Mouse (Mus musculus): ENCODE results near the gene Ltb. TPM values are rescaled to one million over a fixed set of nuclear protein-coding genes. Genes with fewer than 3 reads are reported as not detected.

Gene Ltb
- polyA plus RNA-seq, 1 experiment from 2014 or later, result 0.24 TPM

DNA sequence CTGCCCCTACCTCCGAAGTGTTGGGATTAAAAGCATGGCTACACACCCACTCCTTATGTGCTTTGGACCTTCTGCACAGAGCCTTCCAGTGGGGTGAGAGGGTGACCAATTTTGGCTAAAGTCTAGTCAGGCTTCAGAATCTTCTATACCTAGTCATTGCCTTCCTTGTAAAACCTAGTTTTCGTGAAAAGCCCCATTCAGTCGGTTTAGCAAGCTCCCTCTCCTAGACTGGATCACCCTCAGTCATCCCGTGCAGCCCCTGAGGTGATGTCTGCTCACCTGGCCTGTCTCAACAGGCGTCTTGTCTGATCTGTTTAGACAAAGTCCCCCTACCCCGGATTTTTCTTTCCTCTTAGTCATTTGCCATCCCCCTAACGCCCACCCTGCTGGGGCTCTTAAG lies 3.8 kb downstream of the Ltb start:
- Histone ChIP-seq H3K9me3 (ENCODE audit: control insufficient read depth, low read length) (no peaks in the 10 kb centered on the region), H3K9ac (replicated peaks; ENCODE audit: low read depth, low read length) (no peak overlapping the region), H3K4me2 (ENCODE audit: low read length) (no peak overlapping the region), H3K36me3 (ENCODE audit: control insufficient read depth, insufficient read depth) (no peaks in the 10 kb centered on the region), H3K27ac (ENCODE audit: low read length) (no peak overlapping the region), H3K27me3 (replicated peaks; ENCODE audit: control insufficient read depth, insufficient read depth, low read length) (peaks cover 27% of the 10 kb centered on the region), H3K4me3 (replicated peaks; ENCODE audit: low read length) (no peak overlapping the region), H3K4me1 (replicated peaks; ENCODE audit: control insufficient read depth, insufficient read depth, low read length) (peaks cover 11% of the 10 kb centered on the region)
- ATAC-seq, result no peak
- 65% methylated on average over 7 of the region's 7 CpGs for WGBS

DNA sequence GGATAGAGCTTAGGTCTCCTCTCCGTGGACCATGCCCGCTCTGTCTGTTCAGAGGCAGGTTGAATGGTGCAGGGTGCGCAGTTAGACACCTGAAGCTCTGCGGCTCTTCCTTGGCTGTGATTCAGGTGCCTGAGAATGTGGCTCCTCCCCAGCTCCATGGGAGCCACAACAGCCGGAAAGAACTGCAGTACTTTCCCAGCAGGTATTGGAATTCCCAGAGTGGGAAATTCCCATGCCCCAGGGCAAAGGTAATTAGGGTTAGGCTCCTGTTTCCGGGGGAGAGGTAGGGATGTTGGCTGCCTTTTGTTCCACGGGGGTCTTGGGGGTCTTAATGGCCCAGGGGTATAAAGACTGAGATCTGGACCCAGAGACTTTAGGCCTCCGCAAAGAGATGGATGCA lies 4.7 kb downstream of the Ltb start:
- no peak overlapping the region for H3K4me2 ChIP-seq (ENCODE audit: low read length)
- H3K27ac ChIP-seq (ENCODE audit: low read length), result no peak overlapping the region
- H3K27me3 ChIP-seq (replicated peaks; ENCODE audit: control insufficient read depth, insufficient read depth, low read length), result peaks cover 27% of the 10 kb centered on the region
- H3K4me1 ChIP-seq (replicated peaks; ENCODE audit: control insufficient read depth, insufficient read depth, low read length), result peaks cover 11% of the 10 kb centered on the region
- H3K4me3 ChIP-seq (replicated peaks; ENCODE audit: low read length), result no peak overlapping the region
- WGBS, result 21% methylated on average over 8 of the region's 8 CpGs
- no peaks in the 10 kb centered on the region for H3K36me3 ChIP-seq (ENCODE audit: control insufficient read depth, insufficient read depth)
- no peaks in the 10 kb centered on the region for H3K9me3 ChIP-seq (ENCODE audit: control insufficient read depth, low read length)
- no peak overlapping the region for H3K9ac ChIP-seq (replicated peaks; ENCODE audit: low read depth, low read length)
- no peak for ATAC-seq

DNA sequence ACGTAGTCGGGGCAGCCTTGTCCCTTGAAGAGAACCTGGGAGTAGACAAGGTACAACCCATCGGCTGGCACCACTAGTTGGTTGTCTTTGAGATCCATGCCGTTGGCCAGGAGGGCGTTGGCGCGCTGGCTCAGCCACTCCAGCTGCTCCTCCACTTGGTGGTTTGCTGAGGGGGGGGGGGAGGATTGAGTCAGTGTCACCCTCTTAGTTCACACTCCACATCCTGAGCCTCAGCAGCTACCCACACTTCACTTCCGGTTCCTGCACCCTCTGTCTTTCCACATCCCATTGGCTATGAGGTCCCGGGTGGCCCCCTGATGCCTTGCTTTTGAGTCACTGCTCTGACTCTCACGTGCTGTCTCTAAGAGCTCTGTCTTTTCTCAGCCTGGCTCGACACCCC lies 6.2 kb downstream of the Ltb start:
- no peaks in the 10 kb centered on the region for H3K36me3 ChIP-seq (ENCODE audit: control insufficient read depth, insufficient read depth)
- H3K9me3 ChIP-seq (ENCODE audit: control insufficient read depth, low read length), result no peaks in the 10 kb centered on the region
- no peak overlapping the region for H3K9ac ChIP-seq (replicated peaks; ENCODE audit: low read depth, low read length)
- no peak overlapping the region for H3K27ac ChIP-seq (ENCODE audit: low read length)
- H3K27me3 ChIP-seq (replicated peaks; ENCODE audit: control insufficient read depth, insufficient read depth, low read length), result peaks cover 17% of the 10 kb centered on the region
- H3K4me1 ChIP-seq (replicated peaks; ENCODE audit: control insufficient read depth, insufficient read depth, low read length), result peaks cover 9% of the 10 kb centered on the region
- WGBS, result 88% methylated on average over 11 of the region's 11 CpGs
- ATAC-seq, result no peak
- H3K4me3 ChIP-seq (replicated peaks; ENCODE audit: low read length), result no peak overlapping the region
- H3K4me2 ChIP-seq (ENCODE audit: low read length), result no peak overlapping the region

DNA sequence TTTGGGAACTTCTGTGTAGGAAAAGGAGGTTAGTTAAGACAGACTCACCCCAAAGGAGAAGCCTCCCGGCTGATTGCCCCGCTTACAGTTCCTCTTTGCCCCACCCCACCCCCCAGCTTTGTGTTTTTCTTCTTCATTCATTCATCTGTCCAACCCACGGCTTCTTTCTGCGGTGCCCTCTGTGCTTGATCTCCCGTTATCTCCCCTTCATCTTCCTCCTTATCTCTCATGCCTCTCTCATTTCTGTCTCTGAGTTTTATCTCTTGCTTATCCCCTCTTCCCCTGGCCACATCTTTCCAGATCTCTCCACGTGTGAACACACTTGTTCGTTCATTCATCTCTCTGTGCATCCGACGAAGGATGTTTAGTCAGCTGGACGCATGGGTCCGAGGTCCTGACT lies 6.9 kb downstream of the Ltb start:
- H3K4me2 ChIP-seq (ENCODE audit: low read length), result no peak overlapping the region
- H3K27ac ChIP-seq (ENCODE audit: low read length), result no peak overlapping the region
- no peak for ATAC-seq
- H3K36me3 ChIP-seq (ENCODE audit: control insufficient read depth, insufficient read depth), result no peaks in the 10 kb centered on the region
- peaks cover 2% of the 10 kb centered on the region for H3K4me1 ChIP-seq (replicated peaks; ENCODE audit: control insufficient read depth, insufficient read depth, low read length)
- H3K9ac ChIP-seq (replicated peaks; ENCODE audit: low read depth, low read length), result no peak overlapping the region
- H3K9me3 ChIP-seq (ENCODE audit: control insufficient read depth, low read length), result no peaks in the 10 kb centered on the region
- H3K4me3 ChIP-seq (replicated peaks; ENCODE audit: low read length), result no peak overlapping the region
- H3K27me3 ChIP-seq (replicated peaks; ENCODE audit: control insufficient read depth, insufficient read depth, low read length), result peaks cover 11% of the 10 kb centered on the region
- WGBS, result 77% methylated on average over 11 of the region's 11 CpGs

DNA sequence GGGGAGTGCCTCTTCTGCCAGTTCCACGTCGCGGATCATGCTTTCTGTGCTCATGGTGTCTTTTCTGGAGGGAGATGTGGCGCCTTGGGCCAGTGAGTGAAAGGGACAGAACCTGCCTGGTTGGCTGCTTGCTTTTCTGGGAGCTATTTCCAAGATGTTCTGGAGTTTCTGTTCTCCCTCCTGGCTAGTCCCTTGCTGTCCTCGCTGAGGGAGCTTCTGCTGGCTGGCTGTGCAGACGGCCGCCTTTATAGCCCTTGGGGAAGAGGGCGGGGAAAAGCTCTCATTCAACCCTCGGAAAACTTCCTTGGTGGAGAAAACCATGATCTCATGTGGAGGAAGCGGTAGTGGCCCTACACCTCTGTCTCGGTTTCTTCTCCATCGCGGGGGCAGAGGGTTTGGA lies 7.5 kb downstream of the Ltb start, which contains the start of gene Tnf:
Tnf (minus strand) TSS at position 221 of the 400 bp plus-strand sequence.
- 50% methylated on average over 13 of the region's 13 CpGs for WGBS
- Histone ChIP-seq H3K4me1 (replicated peaks; ENCODE audit: control insufficient read depth, insufficient read depth, low read length) (no peaks in the 10 kb centered on the region), H3K36me3 (ENCODE audit: control insufficient read depth, insufficient read depth) (no peaks in the 10 kb centered on the region), H3K4me2 (ENCODE audit: low read length) (no peak within 1 kb of the TSS), H3K27me3 (replicated peaks; ENCODE audit: control insufficient read depth, insufficient read depth, low read length) (peaks cover 6% of the 10 kb centered on the region; the same call in 1 of the 2 replicates), H3K27ac (ENCODE audit: low read length) (no peak within 1 kb of the TSS), H3K9ac (replicated peaks; ENCODE audit: low read depth, low read length) (no peak within 1 kb of the TSS), H3K4me3 (replicated peaks; ENCODE audit: low read length) (no peak within 1 kb of the TSS), H3K9me3 (ENCODE audit: control insufficient read depth, low read length) (no peaks in the 10 kb centered on the region)
- ATAC-seq, result no peak

DNA sequence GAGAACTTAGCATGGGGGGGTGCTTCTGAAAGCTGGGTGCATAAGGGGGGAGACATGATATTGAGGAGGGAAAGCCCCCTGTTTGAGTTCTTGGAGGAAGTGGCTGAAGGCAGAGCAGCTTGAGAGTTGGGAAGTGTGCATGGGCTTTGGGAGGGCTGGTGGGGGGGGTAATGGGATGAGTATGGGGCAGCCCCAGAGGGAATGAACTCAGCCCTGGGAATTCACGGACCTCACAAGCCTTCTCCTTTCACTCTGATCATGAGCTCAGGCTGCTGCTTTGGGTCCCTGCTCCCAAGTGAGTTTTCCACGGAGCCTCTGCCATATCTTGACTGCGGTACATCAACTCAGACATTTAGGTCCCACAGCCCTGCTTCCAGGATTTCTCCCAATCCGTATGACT lies 8.2 kb downstream of the Ltb start:
- H3K27ac ChIP-seq (ENCODE audit: low read length), result no peak overlapping the region
- no peak overlapping the region for H3K4me2 ChIP-seq (ENCODE audit: low read length)
- no peak overlapping the region for H3K4me3 ChIP-seq (replicated peaks; ENCODE audit: low read length)
- H3K36me3 ChIP-seq (ENCODE audit: control insufficient read depth, insufficient read depth), result no peaks in the 10 kb centered on the region
- H3K9ac ChIP-seq (replicated peaks; ENCODE audit: low read depth, low read length), result no peak overlapping the region
- WGBS, result 83% methylated on average over 4 of the region's 4 CpGs
- ATAC-seq, result no peak
- no peaks in the 10 kb centered on the region for H3K9me3 ChIP-seq (ENCODE audit: control insufficient read depth, low read length)
- no peaks in the 10 kb centered on the region for H3K4me1 ChIP-seq (replicated peaks; ENCODE audit: control insufficient read depth, insufficient read depth, low read length)
- H3K27me3 ChIP-seq (replicated peaks; ENCODE audit: control insufficient read depth, insufficient read depth, low read length), result 0 out of 2 replicates have a peak, but pooled peaks cover 2% of the 10 kb centered on the region

DNA sequence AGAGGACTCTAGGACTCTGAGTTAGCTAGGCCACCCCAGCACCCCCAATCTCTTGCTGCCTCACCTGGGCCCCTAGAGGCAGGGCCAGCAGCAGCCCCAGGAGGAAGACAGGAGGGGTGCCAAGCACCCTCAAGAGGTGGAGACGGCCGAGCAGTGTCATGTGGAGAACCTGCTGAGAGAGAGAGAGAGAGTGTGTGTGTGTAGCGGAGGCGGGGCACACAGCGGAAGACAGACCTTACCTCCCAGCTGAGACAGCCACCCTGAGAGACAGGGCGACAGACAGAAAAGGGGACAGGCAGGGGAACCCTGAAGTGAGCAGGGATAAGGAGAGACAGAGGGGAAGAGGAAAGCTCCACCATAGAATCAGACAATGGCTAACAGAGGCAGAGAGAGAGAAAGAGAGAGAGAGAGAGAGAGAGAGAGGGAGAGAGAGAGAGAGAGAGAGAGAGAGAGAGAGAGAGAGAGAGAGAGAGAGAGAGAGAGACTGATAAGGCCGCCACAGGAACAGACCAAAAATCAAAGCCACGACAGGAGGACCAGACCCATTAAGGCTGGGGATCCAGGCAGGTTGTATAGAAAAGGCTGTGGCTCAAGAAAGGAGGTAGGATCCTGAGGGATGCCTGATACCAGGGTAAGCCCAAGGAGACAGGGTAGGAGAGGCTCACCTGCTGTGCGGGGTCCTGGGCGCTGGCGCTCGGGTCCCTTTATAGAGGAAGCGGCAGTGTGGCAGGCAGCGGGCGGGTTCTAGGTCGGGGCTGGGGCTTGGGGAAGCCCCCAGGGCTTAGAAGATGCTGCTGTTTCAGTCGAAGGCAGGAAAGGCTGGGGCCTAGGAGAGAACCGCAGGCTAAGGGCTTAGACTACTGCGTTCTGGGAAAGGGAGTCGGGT lies 10.5 kb downstream of the Ltb start, which contains the start of gene Lta:
Lta (minus strand) TSS at position 858 of the 886 bp plus-strand sequence.
- no peaks in the 10 kb centered on the region for H3K27me3 ChIP-seq (replicated peaks; ENCODE audit: control insufficient read depth, insufficient read depth, low read length)

DNA sequence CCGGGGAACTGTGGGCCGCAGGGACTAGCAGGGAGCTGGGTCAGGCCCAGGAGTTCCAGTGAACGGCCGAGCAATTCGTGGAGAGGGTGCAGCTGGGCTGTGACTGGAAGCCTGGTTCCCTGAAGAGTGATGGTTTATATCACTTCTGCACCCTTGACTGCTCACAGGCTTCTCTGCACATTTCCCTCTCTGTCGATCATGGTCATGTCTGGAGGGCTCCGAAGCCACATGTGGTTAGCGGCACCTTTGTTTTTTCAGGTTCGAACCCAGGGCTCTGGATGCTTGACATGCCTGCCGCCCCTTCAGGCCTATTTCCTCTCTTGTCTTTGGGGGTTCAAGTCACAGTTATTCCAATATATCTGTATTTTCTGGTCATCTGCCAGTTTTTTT lies 11.1 kb downstream of the Ltb start:
- H3K9me3 ChIP-seq (ENCODE audit: control insufficient read depth, low read length), result no peaks in the 10 kb centered on the region
- H3K4me1 ChIP-seq (replicated peaks; ENCODE audit: control insufficient read depth, insufficient read depth, low read length), result no peaks in the 10 kb centered on the region
- no peak overlapping the region for H3K9ac ChIP-seq (replicated peaks; ENCODE audit: low read depth, low read length)
- no peak overlapping the region for H3K4me3 ChIP-seq (replicated peaks; ENCODE audit: low read length)
- H3K27ac ChIP-seq (ENCODE audit: low read length), result no peak overlapping the region
- WGBS, result 56% methylated on average over 10 of the region's 10 CpGs
- ATAC-seq, result no peak
- H3K27me3 ChIP-seq (replicated peaks; ENCODE audit: control insufficient read depth, insufficient read depth, low read length), result no peaks in the 10 kb centered on the region
- H3K4me2 ChIP-seq (ENCODE audit: low read length), result no peak overlapping the region
- H3K36me3 ChIP-seq (ENCODE audit: control insufficient read depth, insufficient read depth), result no peaks in the 10 kb centered on the region

More for the DNA sequence above, 10.5 kb downstream of the Ltb start, which contains the start of gene Lta:
- Histone ChIP-seq H3K9ac (replicated peaks; ENCODE audit: low read depth, low read length) (no peak within 1 kb of the TSS), H3K36me3 (ENCODE audit: control insufficient read depth, insufficient read depth) (no peaks in the 10 kb centered on the region), H3K4me1 (replicated peaks; ENCODE audit: control insufficient read depth, insufficient read depth, low read length) (no peaks in the 10 kb centered on the region), H3K4me2 (ENCODE audit: low read length) (no peak within 1 kb of the TSS), H3K9me3 (ENCODE audit: control insufficient read depth, low read length) (no peaks in the 10 kb centered on the region), H3K27ac (ENCODE audit: low read length) (no peak within 1 kb of the TSS), H3K4me3 (replicated peaks; ENCODE audit: low read length) (no peak within 1 kb of the TSS)
- no peak for ATAC-seq
- WGBS, result 24% methylated on average over 20 of the region's 20 CpGs

DNA sequence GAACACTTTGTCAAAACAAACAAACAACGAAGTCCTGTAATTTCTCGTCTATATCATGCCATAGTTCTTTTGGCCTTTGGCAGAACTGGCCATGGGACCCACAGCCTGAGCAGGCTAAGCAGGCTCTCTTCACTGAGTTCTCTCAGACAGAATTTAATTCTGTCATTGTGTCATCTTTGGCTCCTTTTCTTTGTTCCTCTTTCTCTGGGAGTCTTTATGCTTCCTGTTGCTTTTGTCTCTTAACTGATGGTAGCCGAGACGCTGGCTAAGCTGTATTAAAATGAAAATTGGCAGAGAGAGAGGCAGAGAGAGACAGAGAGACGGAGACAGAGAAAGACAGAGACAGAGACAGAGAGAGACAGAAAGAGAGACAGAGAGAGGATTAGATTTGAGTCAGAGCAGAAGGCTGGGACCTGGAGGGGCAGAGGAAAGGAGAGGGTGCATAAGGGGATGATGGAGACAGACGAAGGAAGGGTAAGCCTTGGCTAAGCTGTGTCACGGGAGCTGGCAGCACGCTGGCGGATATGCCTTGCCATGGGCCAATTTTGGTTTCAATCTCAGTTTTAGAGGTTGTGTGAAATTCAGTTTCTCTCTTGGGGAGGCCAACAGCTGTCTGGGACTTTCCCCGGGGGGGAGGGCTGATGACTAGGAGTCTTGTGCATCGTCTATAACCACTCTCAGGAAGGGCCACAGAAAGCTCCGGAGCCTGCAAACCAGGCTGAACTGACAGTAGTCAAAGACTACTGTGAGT lies 15.7 kb downstream of the Ltb start:
- Histone ChIP-seq H3K4me2 (ENCODE audit: low read length) (no peak overlapping the region), H3K4me1 (replicated peaks; ENCODE audit: control insufficient read depth, insufficient read depth, low read length) (no peaks in the 10 kb centered on the region), H3K36me3 (ENCODE audit: control insufficient read depth, insufficient read depth) (no peaks in the 10 kb centered on the region), H3K9ac (replicated peaks; ENCODE audit: low read depth, low read length) (no peak overlapping the region), H3K27ac (ENCODE audit: low read length) (no peak overlapping the region), H3K4me3 (replicated peaks; ENCODE audit: low read length) (no peak overlapping the region), H3K27me3 (replicated peaks; ENCODE audit: control insufficient read depth, insufficient read depth, low read length) (no peaks in the 10 kb centered on the region), H3K9me3 (ENCODE audit: control insufficient read depth, low read length) (no peaks in the 10 kb centered on the region)
- no peak for ATAC-seq
- WGBS, result 67% methylated on average over 12 of the region's 12 CpGs

Data from forebrain, embryonic 16.5 days (tissue).